Mouse (Mus musculus): ENCODE data around the gene Dhcr24.

Gene Dhcr24

GRCm38 (mm10) chr4:106562006-106562405, 1.2 kb downstream of the Dhcr24 start:
- no peak for DNase-seq

GRCm38 (mm10) chr4:106562837-106563790, 2.3 kb downstream of the Dhcr24 start:
- no peak for DNase-seq

- no peak for DNase-seq
Measured at GRCm38 (mm10) chr4:106564161-106564560, 3.3 kb downstream of the Dhcr24 start.

- no peak for DNase-seq
Measured at GRCm38 (mm10) chr4:106569680-106570079, 8.8 kb downstream of the Dhcr24 start.

- DNase-seq, result peak; percentile 41 to 46
Measured at GRCm38 (mm10) chr4:106571081-106571724, 10.4 kb downstream of the Dhcr24 start.

DNA sequence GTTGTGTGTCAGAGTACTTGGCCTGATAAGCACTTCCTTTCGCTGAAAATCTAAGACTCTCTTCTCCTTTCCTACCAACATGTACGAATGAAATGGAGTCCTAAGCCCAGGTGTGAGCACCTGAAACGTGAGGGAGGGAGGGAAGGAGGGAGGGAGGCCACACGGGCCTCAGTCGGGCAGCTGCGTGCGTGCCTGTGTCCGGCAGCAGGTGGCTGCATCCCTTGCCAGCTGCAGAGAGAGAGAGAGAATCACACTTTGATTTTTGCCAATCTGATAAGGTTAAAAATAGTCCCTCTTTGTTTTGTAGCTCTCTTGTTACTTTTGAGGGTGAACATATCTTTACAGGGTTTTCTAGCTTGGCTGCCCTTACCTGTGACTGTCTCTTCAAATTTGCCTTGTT, 14.2 kb downstream of the Dhcr24 start:
- no peak for DNase-seq

- no peak for DNase-seq
Measured at GRCm38 (mm10) chr4:106577511-106577910, 16.7 kb downstream of the Dhcr24 start.

DNA sequence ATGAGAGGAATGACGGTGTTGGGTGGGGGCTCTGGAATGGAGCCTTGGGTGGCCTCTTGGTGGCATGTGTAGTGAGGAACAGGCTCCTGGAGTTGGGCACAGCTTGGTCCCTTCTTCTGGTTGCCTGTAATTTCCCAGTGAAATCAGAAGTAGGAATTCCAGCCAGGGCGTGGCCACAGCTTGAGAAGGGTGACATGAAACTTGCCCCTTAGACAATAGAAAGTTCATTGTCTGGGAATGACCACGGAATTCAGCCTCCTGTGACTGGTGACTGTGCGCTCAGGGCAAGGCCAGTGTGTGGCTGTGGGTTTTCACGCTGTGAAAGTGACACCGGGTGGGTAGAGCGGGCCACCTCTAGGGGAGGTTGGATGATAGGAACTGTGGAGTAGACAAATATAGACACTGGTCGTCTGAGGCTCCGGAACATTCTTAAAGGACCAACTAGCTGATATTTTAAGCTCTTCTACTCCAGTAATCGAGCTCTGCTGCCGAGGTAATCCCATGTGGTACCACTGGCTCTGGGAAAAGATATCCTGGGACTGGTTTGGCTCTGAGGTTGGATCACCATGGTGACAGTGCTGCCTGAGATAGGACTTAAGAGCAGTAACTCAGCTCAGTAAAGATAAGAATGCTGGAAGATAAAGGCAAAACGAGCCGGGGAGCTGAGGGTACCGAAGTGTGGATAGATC, 20.5 kb downstream of the Dhcr24 start:
- DNase-seq, result no peak

DNA sequence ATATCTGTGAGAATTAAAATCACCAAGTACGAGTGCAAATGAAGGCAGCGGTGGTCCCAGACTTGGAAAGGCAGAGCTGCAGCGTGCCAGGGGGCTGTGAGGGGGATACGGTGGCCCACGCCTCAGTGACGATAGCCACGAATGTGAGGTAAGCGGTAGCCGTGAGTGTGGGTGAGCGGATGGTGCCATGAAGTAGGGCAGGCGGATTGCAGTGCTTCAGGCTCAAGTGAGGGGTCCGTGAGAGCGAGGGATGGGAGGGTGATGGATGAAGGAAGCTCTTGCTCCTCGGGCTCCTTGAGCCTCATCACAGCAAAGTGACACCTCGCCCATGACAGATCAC, 21.0 kb downstream of the Dhcr24 start:
- DNase-seq, result no peak

DNA sequence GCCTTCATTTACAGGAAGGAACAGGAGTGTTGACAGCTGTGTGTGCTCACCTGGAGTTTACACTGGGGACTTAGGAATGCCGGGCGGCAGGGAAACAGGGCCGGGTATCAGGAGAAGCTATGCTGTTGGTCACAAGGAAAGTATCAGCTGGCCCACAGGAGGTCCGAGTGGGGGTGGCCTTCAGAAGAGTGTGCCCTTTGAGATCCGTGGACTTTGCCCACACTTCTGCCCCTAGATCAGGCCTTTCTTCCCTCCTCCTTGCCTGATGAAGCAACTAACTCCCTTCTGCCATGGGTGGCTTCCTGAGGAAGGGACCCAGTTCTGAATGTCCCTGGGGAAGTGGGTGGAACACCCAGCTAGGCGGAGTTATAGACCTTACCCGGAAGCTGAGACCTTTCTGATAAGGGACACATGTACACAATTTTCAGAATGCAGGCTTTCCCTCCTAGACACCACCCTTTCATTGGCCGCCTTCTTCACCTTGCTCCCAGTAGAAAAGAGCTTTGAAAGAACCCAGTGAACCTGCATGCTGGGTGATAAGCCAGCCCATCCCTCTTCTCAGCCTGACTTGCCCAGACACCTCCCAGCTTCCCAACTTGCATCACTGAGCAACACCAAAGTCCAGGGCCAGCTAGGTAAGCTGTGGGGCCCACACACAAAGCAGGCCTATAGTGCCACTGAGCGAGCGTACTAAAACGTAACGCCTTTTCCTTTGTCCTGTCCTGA, 21.8 kb downstream of the Dhcr24 start:
- DNase-seq, result no peak

- no peak for DNase-seq
Measured at GRCm38 (mm10) chr4:106584665-106585064, 23.8 kb downstream of the Dhcr24 start.

DNA sequence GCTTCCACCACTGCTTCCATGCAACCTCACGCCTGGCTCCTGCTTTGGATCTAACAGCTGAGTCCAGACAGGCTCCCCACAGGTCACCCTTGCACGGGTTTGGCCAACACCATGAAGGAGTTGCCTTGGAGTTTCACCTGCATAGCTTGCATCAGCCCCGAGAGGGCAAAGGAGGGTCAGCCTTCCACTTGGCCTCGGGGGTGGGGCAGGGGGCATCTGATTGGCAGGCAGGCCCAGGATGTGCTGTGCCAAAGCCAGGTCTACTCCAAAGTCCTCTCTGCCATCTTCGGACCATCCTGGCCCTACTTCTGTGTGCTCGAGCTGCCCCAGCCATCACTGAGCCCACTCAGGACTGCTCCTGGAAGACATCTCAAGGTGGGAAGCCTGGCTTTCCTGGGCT, 26.2 kb downstream of the Dhcr24 start:
- DNase-seq, result no peak

DNA sequence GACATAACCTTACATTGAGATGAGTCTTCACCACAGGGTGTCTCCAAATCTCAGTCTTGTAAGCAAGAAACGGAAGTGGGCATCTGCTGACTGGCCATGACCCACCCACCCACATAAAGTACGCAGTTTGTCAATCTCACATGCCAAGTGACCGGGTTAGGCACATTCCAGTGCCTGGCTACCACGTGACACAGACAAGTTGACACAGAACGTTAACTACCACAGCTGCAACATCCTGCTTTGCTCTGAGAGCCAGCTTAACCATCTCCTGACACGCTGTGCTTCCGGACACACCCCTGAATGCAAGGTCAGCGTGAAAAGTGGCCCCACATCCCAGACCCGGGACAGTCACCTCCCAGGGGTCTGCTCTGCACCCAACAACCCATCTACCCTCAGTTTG, 29.3 kb downstream of the Dhcr24 start:
- no peak for DNase-seq

DNA sequence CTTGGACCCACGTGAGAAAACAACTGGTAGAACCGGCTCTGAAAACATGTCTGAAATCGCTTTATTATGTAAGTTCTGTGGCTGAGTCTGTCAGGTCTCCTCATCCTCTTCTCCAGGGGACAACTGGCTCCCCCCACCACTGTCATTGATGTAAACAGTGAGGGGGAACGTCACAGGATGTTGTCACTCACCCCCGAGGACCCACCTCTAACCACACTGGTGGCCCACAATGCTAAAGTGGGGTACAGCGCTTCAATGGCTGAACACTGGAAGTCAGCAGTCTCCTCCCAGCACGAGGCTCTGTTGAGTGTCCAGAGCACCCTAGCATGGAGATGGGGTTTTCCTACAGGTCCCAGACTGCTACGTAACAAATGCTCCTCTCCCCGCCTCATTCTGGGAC, 30.0 kb downstream of the Dhcr24 start:
- no peak for DNase-seq

GRCm38 (mm10) chr4:106593636-106594035, 32.8 kb downstream of the Dhcr24 start:
- DNase-seq, result no peak

GRCm38 (mm10) chr4:106596200-106596599, 35.4 kb downstream of the Dhcr24 start:
- DNase-seq, result no peak

DNA sequence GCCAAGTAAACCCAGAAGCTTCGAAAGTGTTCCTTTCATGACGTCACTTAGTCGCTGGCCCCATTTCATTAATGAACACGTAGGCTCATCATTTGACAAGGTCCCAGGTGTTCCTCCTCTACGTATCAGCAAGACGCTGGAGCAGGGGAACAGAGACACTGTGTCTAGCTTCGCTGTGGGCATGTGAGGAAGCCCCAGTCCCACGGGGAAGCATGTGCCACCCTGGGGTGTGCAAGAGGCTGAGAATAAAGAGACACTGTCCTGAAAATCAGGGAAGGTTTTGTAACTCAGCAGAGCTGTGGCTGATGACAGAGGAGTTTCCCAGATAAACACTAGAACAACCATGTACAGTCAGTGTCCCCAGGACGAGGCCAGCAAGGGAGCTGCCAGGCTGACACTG, 36.2 kb downstream of the Dhcr24 start:
- DNase-seq, result no peak

DNA sequence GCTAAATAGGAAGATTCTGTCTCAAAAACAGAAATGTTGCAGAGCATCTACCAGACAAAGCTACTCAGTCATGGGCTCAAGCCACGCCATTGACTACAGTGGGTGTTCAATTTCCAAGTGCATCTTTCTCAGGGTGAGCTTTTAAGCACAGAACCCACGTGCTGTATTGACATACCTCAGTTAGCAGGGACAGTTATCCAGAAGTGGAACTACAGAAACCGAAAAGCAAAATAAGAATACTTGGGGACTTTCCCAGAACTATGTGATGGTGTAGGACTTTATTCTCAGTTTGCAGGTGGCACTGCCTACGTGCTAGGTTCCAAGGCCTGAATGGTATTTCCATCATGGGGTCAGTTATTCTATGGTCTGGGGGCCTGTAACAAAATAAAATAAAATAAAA, 36.9 kb downstream of the Dhcr24 start:
- DNase-seq, result no peak

DNA sequence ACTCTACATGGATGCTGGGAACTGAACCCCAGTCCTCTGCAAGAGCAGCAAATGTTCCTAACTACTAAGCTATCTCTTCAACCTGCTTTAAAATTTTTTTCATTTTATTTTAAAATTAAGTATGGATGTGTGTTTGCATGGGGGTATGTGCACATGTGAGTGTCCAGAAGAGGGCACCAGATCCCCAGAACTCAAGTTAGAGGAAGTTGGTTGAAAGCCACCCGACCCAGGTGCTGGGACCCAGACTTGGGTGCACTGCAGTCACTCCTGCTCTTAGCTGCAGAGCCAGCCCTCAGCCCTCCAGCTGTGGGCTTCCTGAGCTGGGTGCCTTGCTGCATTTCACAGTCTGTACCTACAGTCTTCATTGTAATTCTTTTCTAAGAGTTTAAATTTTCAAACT, 38.6 kb downstream of the Dhcr24 start:
- no peak for DNase-seq

DNA sequence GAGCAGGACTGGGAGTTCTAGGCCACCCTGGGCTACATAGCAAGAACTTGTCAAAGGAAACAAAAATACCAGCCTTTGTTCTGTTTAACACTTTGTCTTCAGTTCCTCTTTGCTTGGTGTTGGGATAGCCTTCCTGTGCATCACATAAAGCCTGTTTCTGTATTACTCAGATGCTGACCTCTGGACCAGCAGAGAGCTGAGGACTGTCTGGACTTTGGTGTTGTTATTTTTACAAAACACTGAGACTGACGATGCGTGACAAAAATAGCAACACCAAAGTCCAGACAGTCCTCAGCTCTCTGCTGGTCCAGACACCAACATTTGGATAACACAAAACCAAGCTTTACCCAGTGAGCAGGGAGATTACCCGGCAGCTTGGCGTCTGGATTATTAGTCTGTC, 39.9 kb downstream of the Dhcr24 start:
- DNase-seq, result no peak

DNA sequence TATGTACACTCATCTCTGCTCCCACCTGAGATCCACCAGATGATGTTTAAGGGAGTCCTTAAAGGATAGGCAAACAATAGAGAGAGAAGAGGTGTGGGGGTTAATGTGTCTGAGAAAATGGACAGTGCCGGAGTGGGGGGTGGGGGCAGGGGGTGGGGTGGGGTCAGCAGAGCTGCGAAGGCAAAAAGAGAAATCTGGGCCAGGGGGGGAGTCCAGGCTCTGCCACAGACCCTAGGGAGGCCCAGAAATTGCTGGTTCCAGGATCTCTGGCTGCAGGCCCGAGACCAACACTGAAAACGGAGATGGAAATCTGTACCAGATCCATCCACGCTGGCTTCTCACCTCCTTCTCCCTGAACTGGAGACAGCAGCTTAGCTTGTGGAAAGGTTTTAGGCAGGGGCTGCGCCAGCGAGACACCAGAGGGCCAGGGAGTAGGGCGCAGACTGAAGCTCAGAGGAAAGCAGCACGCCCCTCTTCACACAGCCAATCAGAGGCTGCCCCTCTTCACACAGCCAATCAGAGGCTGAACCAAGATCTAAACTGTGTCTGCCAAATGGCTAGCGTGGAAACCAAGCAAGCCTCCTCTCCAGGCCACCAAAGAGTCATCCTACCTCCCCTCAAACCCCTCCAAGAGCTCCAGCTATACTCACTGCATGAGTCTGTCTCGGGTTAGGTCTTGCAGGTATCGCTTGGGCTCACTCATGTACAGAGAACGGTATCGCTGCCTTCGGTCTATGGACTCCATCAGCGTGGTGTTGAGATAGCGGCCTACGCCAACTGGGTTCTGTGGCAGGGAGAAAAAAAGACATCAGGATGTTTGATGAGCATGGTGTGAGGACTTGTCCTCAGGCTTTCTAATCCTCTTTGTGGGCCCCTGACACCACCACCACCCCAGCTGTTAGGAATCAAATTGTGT, 46.1 kb downstream of the Dhcr24 start:
- no peak for DNase-seq

DNA sequence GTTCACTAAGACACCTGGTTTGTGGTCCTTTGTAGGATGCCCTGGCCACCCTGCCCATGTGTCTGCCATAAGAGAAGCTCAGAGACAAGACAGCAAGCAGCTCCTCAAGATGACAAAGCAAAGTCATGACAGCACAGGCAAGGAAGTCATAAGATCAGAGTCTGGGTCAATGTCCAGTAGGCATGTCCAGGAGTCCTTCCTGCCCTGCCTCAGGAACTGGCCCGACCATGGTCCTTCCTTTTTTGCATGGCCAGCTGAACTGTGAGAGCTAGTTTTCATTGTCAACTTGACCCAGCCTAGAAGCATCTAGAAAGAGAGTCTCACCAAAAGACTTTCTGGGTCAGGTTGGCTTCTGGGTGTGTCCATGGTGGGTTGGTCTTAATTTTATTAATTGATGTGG, 47.1 kb downstream of the Dhcr24 start:
- no peak for DNase-seq
